Mouse (Mus musculus) embryonic facial prominence, embryonic 11.5 days (tissue): ENCODE results near the gene Etl4. TPM values are rescaled to one million over a fixed set of nuclear protein-coding genes. Genes with fewer than 3 reads are reported as not detected.

Source experiments
- ATAC-seq: fragments of 200-750 bp; cut with Nextera tagmentation; replicated peaks from 2 replicates; pipeline ENCODE4 v1.8.0; 2017; ENCODE audit warnings: low read depth; ENCODE audit not compliant: insufficient number of reproducible peaks, low FRiP score, low TSS enrichment
- DNase-seq: peaks from one replicate; pipeline ENCODE4 v3.0.0-alpha.2; 2015; ENCODE audit warnings: low spot score
- H3K27ac ChIP-seq: fragments of 300-500 bp; sonication (generic); replicated peaks from 2 replicates; pipeline ENCODE4 v1.5.1; 2014; ENCODE audit warnings: mild to moderate bottlenecking, low read depth, low read length, control low read depth
- H3K27me3 ChIP-seq: fragments of 300-500 bp; sonication (generic); 2 replicates; pipeline ENCODE4 v1.6.1; 2014; ENCODE audit warnings: mild to moderate bottlenecking, low read length, moderate library complexity, mixed read lengths; ENCODE audit not compliant: control insufficient read depth, insufficient read depth
- H3K36me3 ChIP-seq: fragments of 300-500 bp; sonication (generic); replicated peaks from 2 replicates; pipeline ENCODE4 v1.6.1; 2014; ENCODE audit warnings: low read depth, mild to moderate bottlenecking, low read length, moderate library complexity, mixed read lengths; ENCODE audit not compliant: control insufficient read depth, insufficient read depth
- H3K4me1 ChIP-seq: fragments of 300-500 bp; sonication (generic); 2 replicates; pipeline ENCODE4 v1.6.1; 2014; ENCODE audit warnings: low read length, mixed read lengths; ENCODE audit not compliant: control insufficient read depth, insufficient read depth
- H3K4me2 ChIP-seq: fragments of 300-500 bp; sonication (generic); 2 replicates; pipeline ENCODE4 v1.6.1; 2014; ENCODE audit warnings: low read depth, mild to moderate bottlenecking, control low read depth, low read length, moderate library complexity
- H3K4me3 ChIP-seq: fragments of 300-500 bp; sonication (generic); 2 replicates; pipeline ENCODE4 v1.5.1; 2014; ENCODE audit warnings: low read depth, low read length, control low read depth
- H3K9ac ChIP-seq: fragments of 300-500 bp; sonication (generic); replicated peaks from 2 replicates; pipeline ENCODE4 v1.6.1; 2014; ENCODE audit warnings: mild to moderate bottlenecking, control low read depth, low read length
- H3K9me3 ChIP-seq: fragments of 300-500 bp; sonication (generic); replicated peaks from 2 replicates; pipeline ENCODE4 v1.6.1; 2016; ENCODE audit warnings: mild to moderate bottlenecking, low read length, inconsistent platforms, mixed read lengths; ENCODE audit not compliant: control insufficient read depth
- WGBS: fragments of 180-500 bp; shearing (Covaris S2); extraction: QIAGEN DNeasy Blood & Tissue Kit; methylation state at CpG from one replicate; pipeline ENCODE4 v1.1.7; 2014; 5-methylcytosine and 5-hydroxymethylcytosine counted together
- polyA plus RNA-seq: library from polyadenylated mRNA; unstranded; fragments of >200 nt; fragmentation: Nextera tagmentation; extraction: Ambion mirVana; gene quantifications from 2 replicates; pipeline ENCODE4 v1.2.1, GENCODE M21; 2014

The Etl4 gene
- polyA plus RNA-seq, 1 experiment from 2014 or later = 23.5 TPM

- no peaks in the 10 kb centered on the region for H3K9me3 ChIP-seq
- H3K4me3 ChIP-seq = no peak overlapping the region
- ATAC-seq (no peak), DNase-seq (no peak)
- H3K4me1 ChIP-seq = no peaks in the 10 kb centered on the region
- 92% methylated on average over 3 of the region's 3 CpGs for WGBS
- no peak overlapping the region for H3K4me2 ChIP-seq
- H3K27ac ChIP-seq = no peak overlapping the region
- no peak overlapping the region for H3K9ac ChIP-seq
- no peaks in the 10 kb centered on the region for H3K27me3 ChIP-seq
- no peaks in the 10 kb centered on the region for H3K36me3 ChIP-seq
Observed at GRCm38 (mm10) chr2:20596558-20596957, 687.0 kb downstream of the Etl4 start.

DNA sequence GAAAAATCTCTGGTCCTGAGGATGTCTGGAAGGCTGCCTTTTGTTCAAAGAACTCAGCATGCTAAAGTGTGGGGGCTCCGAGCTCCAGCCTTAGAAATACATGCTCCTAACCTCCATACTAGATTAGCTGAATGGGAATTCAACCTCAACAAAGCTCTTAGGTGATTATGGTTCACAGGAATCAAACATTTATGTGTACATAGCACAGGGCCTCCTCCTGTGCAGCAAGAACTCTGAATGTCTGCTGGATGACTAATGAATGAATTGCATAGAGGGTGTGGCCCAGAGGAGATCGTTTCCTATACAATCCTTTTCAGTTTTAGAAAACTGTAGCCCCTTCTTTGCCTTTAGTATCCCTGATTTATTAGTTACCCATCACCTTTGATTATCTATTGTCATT is 687.6 kb downstream of the Etl4 start:
- no peak overlapping the region for H3K4me3 ChIP-seq
- H3K36me3 ChIP-seq = no peaks in the 10 kb centered on the region
- no peaks in the 10 kb centered on the region for H3K9me3 ChIP-seq
- no peak overlapping the region for H3K9ac ChIP-seq
- H3K27me3 ChIP-seq = no peaks in the 10 kb centered on the region
- no peak overlapping the region for H3K4me2 ChIP-seq
- H3K27ac ChIP-seq = no peak overlapping the region
- ATAC-seq (no peak), DNase-seq (no peak)
- 68% methylated on average over 2 of the region's 2 CpGs for WGBS
- H3K4me1 ChIP-seq = no peaks in the 10 kb centered on the region

DNA sequence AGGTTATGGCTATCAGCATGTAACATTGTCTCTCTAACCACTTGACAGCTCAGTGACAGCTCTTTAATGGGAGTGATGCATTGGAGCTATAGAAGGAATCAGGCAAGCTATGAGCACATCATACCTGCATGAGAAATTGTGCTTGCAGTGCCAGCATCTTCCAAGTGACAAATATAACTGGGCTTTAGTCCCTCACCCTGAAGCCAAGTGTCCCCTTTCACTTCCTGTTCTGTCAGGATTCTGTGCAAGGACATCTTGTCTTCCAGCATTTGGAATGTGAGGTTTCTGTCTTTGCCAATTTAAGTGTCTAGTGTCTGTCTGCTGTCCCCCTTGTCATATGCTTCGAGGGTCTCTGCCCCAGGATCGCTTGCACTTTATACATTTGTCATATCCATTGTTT is 693.1 kb downstream of the Etl4 start:
- DNase-seq = no peak
- no peak for ATAC-seq

DNA sequence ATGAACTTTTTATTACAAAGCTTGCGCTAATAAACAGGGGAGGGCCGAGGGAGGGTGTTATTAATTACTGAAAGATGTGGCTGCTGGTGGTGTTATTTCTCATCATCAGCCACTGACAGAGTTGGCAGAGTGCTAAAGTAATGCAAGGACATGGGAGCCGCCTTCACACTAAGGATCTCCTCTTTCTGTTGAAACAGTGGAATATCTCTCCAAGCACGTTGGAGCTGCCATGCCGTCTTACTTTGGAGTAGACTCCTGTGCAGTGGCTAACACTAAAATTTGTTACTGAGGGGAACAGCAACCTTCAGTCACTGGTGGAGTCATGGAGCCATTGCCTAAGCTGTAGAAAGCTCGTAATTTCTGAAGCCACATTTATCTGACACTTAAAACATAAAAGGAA is 694.0 kb downstream of the Etl4 start:
- Histone ChIP-seq H3K4me1 (no peaks in the 10 kb centered on the region), H3K4me2 (no peak overlapping the region), H3K36me3 (no peaks in the 10 kb centered on the region), H3K27me3 (no peaks in the 10 kb centered on the region), H3K27ac (no peak overlapping the region), H3K9me3 (no peaks in the 10 kb centered on the region), H3K4me3 (no peak overlapping the region), H3K9ac (no peak overlapping the region)
- WGBS = 83% methylated on average over 6 of the region's 6 CpGs
- DNase-seq (no peak), ATAC-seq (no peak)

More for the DNA sequence above, 693.1 kb downstream of the Etl4 start:
- no peak overlapping the region for H3K27ac ChIP-seq
- H3K4me3 ChIP-seq = no peak overlapping the region
- H3K4me1 ChIP-seq = no peaks in the 10 kb centered on the region
- no peak overlapping the region for H3K9ac ChIP-seq
- H3K9me3 ChIP-seq = no peaks in the 10 kb centered on the region
- 81% methylated on average over 2 of the region's 2 CpGs for WGBS
- no peaks in the 10 kb centered on the region for H3K36me3 ChIP-seq
- no peak overlapping the region for H3K4me2 ChIP-seq
- H3K27me3 ChIP-seq = no peaks in the 10 kb centered on the region

- ATAC-seq = no peak
Observed at GRCm38 (mm10) chr2:20603991-20604390, 694.4 kb downstream of the Etl4 start.

GRCm38 (mm10) chr2:20609203-20609602 is 699.6 kb downstream of the Etl4 start:
- Histone ChIP-seq H3K36me3 (no peaks in the 10 kb centered on the region), H3K27me3 (no peaks in the 10 kb centered on the region), H3K9ac (no peak overlapping the region), H3K4me1 (no peaks in the 10 kb centered on the region), H3K27ac (no peak overlapping the region), H3K4me3 (no peak overlapping the region), H3K4me2 (no peak overlapping the region), H3K9me3 (no peaks in the 10 kb centered on the region)
- no peak for DNase-seq
- WGBS = 65% methylated on average over 8 of the region's 8 CpGs
- no peak for ATAC-seq

More at GRCm38 (mm10) chr2:20603991-20604390, 694.4 kb downstream of the Etl4 start:
- H3K27me3 ChIP-seq = no peaks in the 10 kb centered on the region
- H3K4me2 ChIP-seq = no peak overlapping the region
- H3K4me1 ChIP-seq = no peaks in the 10 kb centered on the region
- H3K36me3 ChIP-seq = no peaks in the 10 kb centered on the region
- WGBS = 52% methylated on average over 6 of the region's 6 CpGs
- no peak overlapping the region for H3K4me3 ChIP-seq
- no peaks in the 10 kb centered on the region for H3K9me3 ChIP-seq
- DNase-seq = peak; percentile 70
- H3K27ac ChIP-seq = no peak overlapping the region
- H3K9ac ChIP-seq = no peak overlapping the region

DNA sequence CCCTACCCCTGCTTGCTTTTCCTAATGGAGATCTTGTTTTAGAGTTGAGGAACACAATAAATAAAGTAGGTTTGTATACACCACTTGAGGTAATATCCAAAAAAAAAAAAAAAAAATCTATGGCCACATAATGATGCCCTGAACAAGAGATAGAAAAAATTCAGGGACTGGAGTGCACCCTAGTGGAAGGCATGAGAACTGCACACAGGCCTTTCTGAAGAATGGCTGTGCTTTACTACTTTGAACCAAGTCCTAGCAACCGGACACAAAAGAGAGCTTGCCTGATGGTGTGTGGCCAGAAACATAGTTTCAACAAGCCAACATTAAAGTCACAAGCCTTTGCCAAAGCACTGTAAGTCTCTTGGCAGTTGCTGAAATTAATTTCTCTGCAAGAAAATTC is 706.4 kb downstream of the Etl4 start:
- no peak overlapping the region for H3K4me3 ChIP-seq
- no peaks in the 10 kb centered on the region for H3K36me3 ChIP-seq
- H3K4me2 ChIP-seq = no peak overlapping the region
- H3K4me1 ChIP-seq = no peaks in the 10 kb centered on the region
- H3K27me3 ChIP-seq = no peaks in the 10 kb centered on the region
- ATAC-seq = no peak
- no peak overlapping the region for H3K9ac ChIP-seq
- peak; percentile 64 for DNase-seq
- WGBS = 76% methylated on average over 1 of the region's 1 CpGs
- H3K27ac ChIP-seq = no peak overlapping the region
- H3K9me3 ChIP-seq = no peaks in the 10 kb centered on the region

DNA sequence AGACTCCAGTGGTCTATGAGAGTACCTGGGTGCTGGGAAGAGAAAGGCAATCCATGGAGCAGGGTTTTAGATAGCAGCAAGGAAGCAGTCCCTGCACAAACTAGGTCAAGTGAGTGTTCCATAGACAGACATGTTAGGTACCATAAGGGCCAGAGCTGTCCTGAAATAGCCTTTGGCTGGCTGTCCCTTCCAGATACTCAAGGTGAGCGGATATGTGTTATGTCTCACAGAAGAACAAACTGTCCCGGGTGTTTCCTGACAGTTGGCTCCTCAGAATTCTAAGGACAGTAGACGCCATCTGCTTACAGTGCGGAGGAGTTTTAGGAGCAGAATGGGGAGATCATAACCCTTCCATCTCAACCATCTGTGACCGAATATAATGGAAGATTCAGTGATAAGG is 708.8 kb downstream of the Etl4 start:
- no peak overlapping the region for H3K27ac ChIP-seq
- DNase-seq (no peak), ATAC-seq (no peak)
- H3K27me3 ChIP-seq = no peaks in the 10 kb centered on the region
- no peak overlapping the region for H3K4me2 ChIP-seq
- whole genome bisulfite sequencing = 93% methylated on average over 5 of the region's 5 CpGs
- no peaks in the 10 kb centered on the region for H3K36me3 ChIP-seq
- no peaks in the 10 kb centered on the region for H3K4me1 ChIP-seq
- no peak overlapping the region for H3K9ac ChIP-seq
- H3K4me3 ChIP-seq = no peak overlapping the region
- H3K9me3 ChIP-seq = no peaks in the 10 kb centered on the region
